Mouse (Mus musculus) hindbrain, embryonic 13.5 days (tissue): ENCODE results near the gene Zdhhc16. TPM values are rescaled to one million over a fixed set of nuclear protein-coding genes. Genes with fewer than 3 reads are reported as not detected.

Source experiments
- ATAC-seq: fragments of 200-750 bp; cut with Nextera tagmentation; 2 replicates; pipeline ENCODE4 v1.8.0; 2017; ENCODE audit warnings: moderate TSS enrichment; ENCODE audit not compliant: low FRiP score
- H3K27ac ChIP-seq: fragments of 300-500 bp; sonication (generic); 2 replicates; pipeline ENCODE4 v1.5.1; 2015; ENCODE audit warnings: inconsistent platforms, mild to moderate bottlenecking, moderate library complexity
- H3K27me3 ChIP-seq: fragments of 300-500 bp; sonication (generic); 2 replicates; pipeline ENCODE4 v1.6.1; 2015; ENCODE audit warnings: mild to moderate bottlenecking, inconsistent platforms
- H3K36me3 ChIP-seq: fragments of 300-500 bp; sonication (generic); 2 replicates; pipeline ENCODE4 v1.6.1; 2015; ENCODE audit warnings: mild to moderate bottlenecking, inconsistent platforms
- H3K4me1 ChIP-seq: fragments of 300-500 bp; sonication (generic); replicated peaks from 2 replicates; pipeline ENCODE4 v1.6.1; 2015; ENCODE audit warnings: inconsistent platforms
- H3K4me2 ChIP-seq: fragments of 300-500 bp; sonication (generic); 2 replicates; pipeline ENCODE4 v1.6.1; 2015; ENCODE audit warnings: inconsistent platforms, mild to moderate bottlenecking, moderate library complexity
- H3K4me3 ChIP-seq: fragments of 300-500 bp; sonication (generic); 2 replicates; pipeline ENCODE4 v1.5.1; 2015; ENCODE audit warnings: mild to moderate bottlenecking, inconsistent platforms
- H3K9ac ChIP-seq: fragments of 300-500 bp; sonication (generic); 2 replicates; pipeline ENCODE4 v1.6.1; 2015; ENCODE audit warnings: mild to moderate bottlenecking, inconsistent platforms
- H3K9me3 ChIP-seq: fragments of 300-500 bp; sonication (generic); 2 replicates; pipeline ENCODE4 v1.6.1; 2016; ENCODE audit warnings: inconsistent platforms
- WGBS: fragments of 180-500 bp; shearing (Covaris S2); methylation state at CpG from one replicate; pipeline ENCODE4 v1.1.7; 2015; 5-methylcytosine and 5-hydroxymethylcytosine counted together
- polyA plus RNA-seq: library from polyadenylated mRNA; unstranded; fragments of >200 nt; fragmentation: Nextera tagmentation; extraction: Ambion mirVana; gene quantifications from 2 replicates; pipeline ENCODE4 v1.2.1, GENCODE M21; 2015

Zdhhc16 gene
- polyA plus RNA-seq, 1 experiment from 2014 or later = 78.8 TPM

DNA sequence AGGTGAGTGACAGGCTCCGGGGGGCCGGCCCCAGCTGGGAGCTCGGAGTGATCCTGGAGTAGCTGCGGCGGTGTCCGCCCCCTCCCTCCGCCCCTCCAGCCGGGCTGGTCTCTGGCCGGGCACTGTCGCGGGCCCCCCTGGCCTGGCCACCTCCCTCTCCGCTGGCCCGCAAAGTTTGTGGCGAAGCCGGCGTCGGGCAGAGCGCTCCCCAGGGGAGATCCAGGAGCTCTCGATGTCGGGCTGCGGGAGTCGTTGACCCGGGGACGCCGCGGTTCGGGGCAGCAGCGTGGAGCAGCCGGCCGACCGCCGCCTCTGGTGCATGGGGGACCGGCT lies 48.3 kb downstream of the Zdhhc16 start, which contains the start of gene Ubtd1:
Gene Ubtd1, plus strand, starts transcription at position 169 of the 333 bp plus-strand sequence.
- H3K9me3 ChIP-seq = no peaks in the 10 kb centered on the region
- ATAC-seq = no peak
- peak within 1 kb of the TSS; percentile 99 for H3K4me2 ChIP-seq
- H3K9ac ChIP-seq = peak within 1 kb of the TSS; percentile 81
- H3K27me3 ChIP-seq = peaks cover 18% of the 10 kb centered on the region
- peak within 1 kb of the TSS; percentile 63 for H3K4me3 ChIP-seq
- H3K4me1 ChIP-seq = peaks cover 34% of the 10 kb centered on the region
- 1% methylated on average over 20 of the region's 33 CpGs for WGBS
- no peaks in the 10 kb centered on the region for H3K36me3 ChIP-seq
- H3K27ac ChIP-seq = peak within 1 kb of the TSS; percentile 81

- whole genome bisulfite sequencing = under 1% methylated on average over 60 of the region's 74 CpGs
- H3K36me3 ChIP-seq = no peaks in the 10 kb centered on the region
- peaks cover 34% of the 10 kb centered on the region for H3K4me1 ChIP-seq
- peak overlapping the region; percentile 99 for H3K4me2 ChIP-seq
- ATAC-seq = 0 out of 2 replicates have a peak, but pooled peaks have one; percentile 0
- H3K9me3 ChIP-seq = no peaks in the 10 kb centered on the region
- H3K9ac ChIP-seq = peak overlapping the region; percentile 81
- H3K27me3 ChIP-seq = peaks cover 18% of the 10 kb centered on the region
- H3K27ac ChIP-seq = peak overlapping the region; percentile 81
- H3K4me3 ChIP-seq = peak overlapping the region; percentile 63
Observed at GRCm38 (mm10) chr19:41981931-41982790, 48.9 kb downstream of the Zdhhc16 start.

GRCm38 (mm10) chr19:41982791-41983150 lies 49.5 kb downstream of the Zdhhc16 start:
- WGBS = 2% methylated on average over 4 of the region's 4 CpGs
- Histone ChIP-seq H3K4me2 (peak overlapping the region; percentile 99), H3K4me3 (peak overlapping the region; percentile 63), H3K27ac (no peak overlapping the region), H3K27me3 (peaks cover 18% of the 10 kb centered on the region), H3K4me1 (peaks cover 34% of the 10 kb centered on the region), H3K9me3 (no peaks in the 10 kb centered on the region), H3K36me3 (no peaks in the 10 kb centered on the region), H3K9ac (peak overlapping the region; percentile 81)
- no peak for ATAC-seq

GRCm38 (mm10) chr19:41985994-41986393 lies 52.7 kb downstream of the Zdhhc16 start:
- H3K4me1 ChIP-seq = peaks cover 18% of the 10 kb centered on the region
- 94% methylated on average over 5 of the region's 5 CpGs for WGBS
- H3K4me3 ChIP-seq = no peak overlapping the region
- no peak for ATAC-seq
- H3K9ac ChIP-seq = no peak overlapping the region
- peaks cover 18% of the 10 kb centered on the region for H3K27me3 ChIP-seq
- H3K9me3 ChIP-seq = no peaks in the 10 kb centered on the region
- no peak overlapping the region for H3K27ac ChIP-seq
- H3K36me3 ChIP-seq = no peaks in the 10 kb centered on the region
- H3K4me2 ChIP-seq = no peak overlapping the region

DNA sequence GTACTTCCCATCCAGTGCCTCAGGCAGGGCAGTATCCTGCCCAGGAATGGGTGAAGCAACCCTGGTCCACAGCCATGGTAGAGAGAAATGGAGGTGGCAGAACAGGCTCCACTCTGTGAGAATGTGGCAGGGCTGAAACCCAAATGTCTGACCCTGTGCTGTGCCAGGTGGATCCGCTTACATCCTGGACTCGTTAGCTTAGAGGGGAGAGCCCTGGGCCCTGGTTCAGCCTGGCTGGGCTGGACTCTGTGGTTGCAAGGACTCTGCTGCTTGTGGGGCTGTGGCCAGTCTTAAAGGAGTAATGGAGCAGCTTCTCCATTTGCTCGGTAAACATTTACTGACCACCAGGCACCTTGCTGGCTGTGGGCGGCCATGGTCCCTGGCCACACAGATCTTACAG lies 53.9 kb downstream of the Zdhhc16 start:
- Histone ChIP-seq H3K27ac (no peak overlapping the region), H3K4me2 (no peak overlapping the region), H3K4me3 (no peak overlapping the region), H3K9ac (no peak overlapping the region), H3K27me3 (peaks cover 18% of the 10 kb centered on the region), H3K4me1 (peaks cover 14% of the 10 kb centered on the region), H3K36me3 (no peaks in the 10 kb centered on the region), H3K9me3 (no peaks in the 10 kb centered on the region)
- 93% methylated on average over 4 of the region's 4 CpGs for WGBS
- no peak for ATAC-seq

GRCm38 (mm10) chr19:41989810-41990209 lies 56.5 kb downstream of the Zdhhc16 start:
- Histone ChIP-seq H3K4me2 (no peak overlapping the region), H3K4me3 (no peak overlapping the region), H3K4me1 (0 out of 2 replicates have a peak, but pooled peaks cover 4% of the 10 kb centered on the region), H3K27ac (no peak overlapping the region), H3K27me3 (no peaks in the 10 kb centered on the region), H3K36me3 (no peaks in the 10 kb centered on the region), H3K9ac (no peak overlapping the region), H3K9me3 (no peaks in the 10 kb centered on the region)
- no peak for ATAC-seq
- 88% methylated on average over 6 of the region's 6 CpGs for WGBS

- Histone ChIP-seq H3K27me3 (no peaks in the 10 kb centered on the region), H3K27ac (peak overlapping the region; percentile 8; the same call in 1 of the 2 replicates), H3K4me1 (peaks cover 4% of the 10 kb centered on the region; the same call in 1 of the 2 replicates), H3K9me3 (no peaks in the 10 kb centered on the region), H3K9ac (0 out of 2 replicates have a peak overlapping the region, but pooled peaks have one; percentile 36), H3K4me2 (no peak overlapping the region), H3K4me3 (no peak overlapping the region), H3K36me3 (no peaks in the 10 kb centered on the region)
- WGBS = 25% methylated on average over 6 of the region's 6 CpGs
- no peak for ATAC-seq
Observed at GRCm38 (mm10) chr19:41991926-41992477, 58.7 kb downstream of the Zdhhc16 start.

- H3K4me1 ChIP-seq = peaks cover 4% of the 10 kb centered on the region; the same call in 1 of the 2 replicates
- no peaks in the 10 kb centered on the region for H3K27me3 ChIP-seq
Observed at GRCm38 (mm10) chr19:41992971-41993370, 59.7 kb downstream of the Zdhhc16 start.

DNA sequence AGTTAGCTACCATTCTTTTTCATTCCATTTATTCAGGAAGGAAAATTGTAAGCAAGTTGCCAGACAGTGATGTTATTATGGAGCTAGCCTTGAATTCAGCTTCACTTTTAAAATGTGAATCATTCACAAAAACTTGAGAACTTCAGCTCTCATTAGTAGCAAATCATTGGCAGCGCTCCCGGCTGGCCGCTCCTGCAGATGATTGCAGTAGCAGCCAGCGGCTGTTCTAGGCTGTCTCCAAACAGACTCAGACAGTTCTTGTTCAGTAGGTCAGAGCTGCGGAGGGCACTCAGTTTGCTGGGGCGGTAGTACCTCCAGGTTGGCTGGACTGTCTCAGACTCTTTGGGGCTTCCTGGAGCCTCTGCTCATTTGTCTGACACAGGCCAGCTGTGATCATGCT lies 60.2 kb downstream of the Zdhhc16 start:
- H3K4me1 ChIP-seq = peaks cover 4% of the 10 kb centered on the region; the same call in 1 of the 2 replicates
- H3K36me3 ChIP-seq = no peaks in the 10 kb centered on the region
- H3K27me3 ChIP-seq = no peaks in the 10 kb centered on the region
- no peak for ATAC-seq
- no peak overlapping the region for H3K4me3 ChIP-seq
- H3K27ac ChIP-seq = no peak overlapping the region
- H3K9ac ChIP-seq = no peak overlapping the region
- no peak overlapping the region for H3K4me2 ChIP-seq
- no peaks in the 10 kb centered on the region for H3K9me3 ChIP-seq
- 89% methylated on average over 6 of the region's 6 CpGs for WGBS

More at GRCm38 (mm10) chr19:41992971-41993370, 59.7 kb downstream of the Zdhhc16 start:
- no peak overlapping the region for H3K27ac ChIP-seq
- no peak overlapping the region for H3K9ac ChIP-seq
- 89% methylated on average over 2 of the region's 2 CpGs for WGBS
- H3K36me3 ChIP-seq = no peaks in the 10 kb centered on the region
- H3K4me3 ChIP-seq = no peak overlapping the region
- ATAC-seq = no peak
- H3K4me2 ChIP-seq = no peak overlapping the region
- H3K9me3 ChIP-seq = no peaks in the 10 kb centered on the region

Other genes with a start within 250 kb of the Zdhhc16 start
- 22.3 and 25.6 TPM in 2 replicates for gene Slit1, start 189.8 kb upstream of the Zdhhc16 start, polyA plus RNA-seq
- gene Arhgap19, start 131.4 kb upstream of the Zdhhc16 start, polyA plus RNA-seq = 6.3 and 7.6 TPM in 2 replicates
- gene Frat1, start 103.5 kb upstream of the Zdhhc16 start, polyA plus RNA-seq = 25.6 and 27.8 TPM in 2 replicates
- 8.4 and 10.4 TPM in 2 replicates for gene Frat2, start 85.3 kb upstream of the Zdhhc16 start, polyA plus RNA-seq
- 15.6 and 15.7 TPM in 2 replicates for gene Rrp12, start 37.3 kb upstream of the Zdhhc16 start, polyA plus RNA-seq
- gene Pgam1, start 21.6 kb upstream of the Zdhhc16 start, polyA plus RNA-seq = 465 and 466 TPM in 2 replicates
- 65.8 and 67.0 TPM in 2 replicates for gene Exosc1, start 57 bp upstream of the Zdhhc16 start, polyA plus RNA-seq
- 36.5 and 39.7 TPM in 2 replicates for gene Mms19, start 47.7 kb downstream of the Zdhhc16 start, polyA plus RNA-seq
- 10.8 and 11.4 TPM in 2 replicates for gene Ubtd1, start 48.3 kb downstream of the Zdhhc16 start, polyA plus RNA-seq
- gene Ankrd2, start 102.5 kb downstream of the Zdhhc16 start, polyA plus RNA-seq = 0.35 and 0.53 TPM in 2 replicates
- 1.3 and 1.7 TPM in 2 replicates for gene Hoga1, start 112.1 kb downstream of the Zdhhc16 start, polyA plus RNA-seq
- not detected in 2 replicates for gene 4933411K16Rik, start 118.8 kb downstream of the Zdhhc16 start, polyA plus RNA-seq
- 125 TPM in 2 replicates for gene Morn4, start 152.9 kb downstream of the Zdhhc16 start, polyA plus RNA-seq
- gene Pi4k2a, start 157.0 kb downstream of the Zdhhc16 start, polyA plus RNA-seq = 27.0 and 27.9 TPM in 2 replicates
- gene Avpi1, start 195.6 kb downstream of the Zdhhc16 start, polyA plus RNA-seq = 6.4 and 8.6 TPM in 2 replicates
- gene Marveld1, start 213.9 kb downstream of the Zdhhc16 start, polyA plus RNA-seq = 1.5 and 1.7 TPM in 2 replicates
- gene Zfyve27, start 230.5 kb downstream of the Zdhhc16 start, polyA plus RNA-seq = 55.3 and 58.7 TPM in 2 replicates